Mouse (Mus musculus) heart, postnatal 0 days (tissue): ENCODE results near the gene Fam53b. TPM values are rescaled to one million over a fixed set of nuclear protein-coding genes. Genes with fewer than 3 reads are reported as not detected.

Source experiments
- ATAC-seq: fragments of 200-750 bp; cut with Nextera tagmentation; 2 replicates; pipeline ENCODE4 v1.8.0; 2017; ENCODE audit warnings: low read depth, moderate number of reproducible peaks, moderate library complexity; ENCODE audit not compliant: insufficient read depth
- DNase-seq: peaks from one replicate; pipeline ENCODE4 v3.0.0-alpha.2; 2016; ENCODE audit warnings: low spot score
- H3K27ac ChIP-seq: fragments of 300-500 bp; sonication (generic); 2 replicates; pipeline ENCODE4 v1.5.1; 2014; ENCODE audit warnings: low read depth, mild to moderate bottlenecking
- H3K27me3 ChIP-seq: fragments of 300-500 bp; sonication (generic); 2 replicates; pipeline ENCODE4 v1.6.1; 2014; ENCODE audit warnings: low read length, mixed read lengths; ENCODE audit not compliant: control insufficient read depth, insufficient read depth
- H3K36me3 ChIP-seq: fragments of 300-500 bp; sonication (generic); replicated peaks from 2 replicates; pipeline ENCODE4 v1.6.1; 2014; ENCODE audit warnings: low read length, mixed read lengths; ENCODE audit not compliant: control insufficient read depth, insufficient read depth
- H3K4me1 ChIP-seq: fragments of 300-500 bp; sonication (generic); 2 replicates; pipeline ENCODE4 v1.6.1; 2014; ENCODE audit warnings: antibody characterized with exemption; ENCODE audit not compliant: control insufficient read depth, insufficient read depth
- H3K4me2 ChIP-seq: fragments of 300-500 bp; sonication (generic); 2 replicates; pipeline ENCODE4 v1.6.1; 2014; ENCODE audit warnings: low read depth, mild to moderate bottlenecking, low read length, moderate library complexity
- H3K4me3 ChIP-seq: fragments of 300-500 bp; sonication (generic); 2 replicates; pipeline ENCODE4 v1.5.1; 2014; ENCODE audit warnings: low read depth, low read length
- H3K9ac ChIP-seq: fragments of 300-500 bp; sonication (generic); replicated peaks from 2 replicates; pipeline ENCODE4 v1.6.1; 2014; ENCODE audit warnings: low read depth, low read length, mixed read lengths
- H3K9me3 ChIP-seq: fragments of 300-500 bp; sonication (generic); replicated peaks from 2 replicates; pipeline ENCODE4 v1.6.1; 2016; ENCODE audit warnings: low read length; ENCODE audit not compliant: control insufficient read depth
- CTCF ChIP-seq: IDR thresholded peaks from 2 replicates; pipeline ENCODE4 v1.5.1; 2016; ENCODE audit warnings: antibody characterized with exemption, control low read depth, low read depth
- EP300 ChIP-seq: IDR thresholded peaks from 2 replicates; pipeline ENCODE4 v1.6.1; 2016; ENCODE audit warnings: antibody characterized with exemption, low read depth
- WGBS: fragments of 180-500 bp; shearing (Covaris S2); extraction: QIAGEN DNeasy Blood & Tissue Kit; methylation state at CpG from one replicate; pipeline ENCODE4 v1.1.7; 2014; 5-methylcytosine and 5-hydroxymethylcytosine counted together
- polyA plus RNA-seq: library from polyadenylated mRNA; unstranded; fragments of >200 nt; fragmentation: Nextera tagmentation; extraction: Ambion mirVana; gene quantifications from 2 replicates; pipeline ENCODE4 v1.2.1, GENCODE M21; 2015
- total RNA-seq: library from RNA; depleted of rRNA; stranded (reverse); fragments of >200 nt; gene quantifications from 2 replicates; pipeline ENCODE4 v1.2.3, GENCODE M21; 2014; ENCODE audit warnings: low replicate concordance

The Fam53b gene
- total and polyA plus RNA-seq, 2 experiments from 2014 or later = 13.1 to 18.6 TPM

DNA sequence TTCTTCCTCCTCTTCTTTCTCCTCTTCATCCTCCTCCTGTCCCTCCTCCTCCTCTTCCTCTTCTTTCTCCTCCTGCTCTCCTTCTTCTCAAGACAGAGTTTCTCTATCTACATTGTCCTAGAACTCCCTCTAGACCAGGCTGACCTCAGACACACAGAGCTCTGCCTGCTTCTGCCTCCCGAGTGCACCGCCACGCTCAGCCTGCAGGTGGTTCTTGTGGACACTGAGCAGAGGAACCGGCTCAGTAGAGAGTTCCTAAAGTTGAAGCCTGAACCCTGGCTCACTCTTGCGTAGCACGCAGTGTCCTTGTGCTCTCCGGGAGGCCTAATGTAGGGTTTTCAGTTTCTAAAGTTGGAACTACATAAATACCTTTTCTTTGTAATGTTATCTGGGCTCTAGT, 108.6 kb downstream of the Fam53b start:
- Histone ChIP-seq H3K36me3 (no peaks in the 10 kb centered on the region), H3K4me1 (0 out of 2 replicates have a peak, but pooled peaks cover 2% of the 10 kb centered on the region), H3K9me3 (no peaks in the 10 kb centered on the region), H3K9ac (no peak overlapping the region), H3K4me2 (no peak overlapping the region), H3K27ac (no peak overlapping the region), H3K27me3 (no peaks in the 10 kb centered on the region), H3K4me3 (no peak overlapping the region)
- TF ChIP-seq EP300 (no peak), CTCF (no peak)
- 87% methylated on average over 7 of the region's 7 CpGs for WGBS
- ATAC-seq (no peak), DNase-seq (no peak)

GRCm38 (mm10) chr7:132704310-132704875, 109.3 kb downstream of the Fam53b start:
- Histone ChIP-seq H3K4me3 (no peak overlapping the region), H3K27ac (no peak overlapping the region), H3K9me3 (no peaks in the 10 kb centered on the region), H3K4me1 (peaks cover 7% of the 10 kb centered on the region; the same call in 1 of the 2 replicates), H3K27me3 (no peaks in the 10 kb centered on the region), H3K36me3 (no peaks in the 10 kb centered on the region), H3K9ac (no peak overlapping the region), H3K4me2 (no peak overlapping the region)
- DNase-seq = no peak
- no peak for TF ChIP-seq CTCF
- no peak for TF ChIP-seq EP300
- WGBS = 91% methylated on average over 8 of the region's 8 CpGs
- no peak for ATAC-seq

DNA sequence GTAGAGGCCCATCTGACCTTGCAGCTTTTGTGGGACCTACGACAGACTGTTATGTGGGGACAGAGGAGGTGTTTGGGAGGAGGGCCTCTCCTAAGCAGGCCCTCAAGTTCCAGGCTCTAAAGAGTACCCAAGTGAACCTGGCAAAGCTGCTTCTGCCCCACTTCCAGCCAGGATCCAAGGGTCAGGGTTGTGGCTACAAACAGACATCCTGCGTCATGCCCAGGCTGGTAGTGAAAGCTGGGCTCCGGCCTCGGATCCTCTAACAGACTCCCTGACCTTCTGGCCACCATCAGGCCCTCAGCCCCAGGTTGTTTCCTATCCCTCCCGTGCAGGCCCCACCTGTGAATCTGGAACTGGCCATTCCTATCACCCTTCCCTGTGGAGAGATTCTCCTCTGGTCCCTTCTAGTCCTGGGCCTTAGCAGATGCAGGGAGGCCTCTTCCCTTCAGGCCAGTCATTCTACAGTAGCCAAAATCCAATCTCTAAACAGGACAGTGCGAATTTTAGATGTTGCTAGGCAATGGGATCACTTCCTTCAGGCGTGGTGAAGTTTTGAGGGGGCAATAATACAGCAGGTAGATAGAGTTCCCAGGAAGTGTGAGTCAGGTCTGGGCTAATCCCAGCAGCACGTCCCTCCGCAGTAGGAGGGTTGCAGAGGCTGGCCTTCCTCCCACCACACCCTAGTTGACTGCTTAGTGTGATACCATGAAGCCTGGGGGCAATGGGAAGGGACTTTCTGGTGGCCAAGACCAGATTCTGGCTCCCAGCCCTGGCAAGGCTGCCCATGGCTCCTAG, 110.0 kb downstream of the Fam53b start:
- Histone ChIP-seq H3K4me3 (no peak overlapping the region), H3K27ac (no peak overlapping the region), H3K27me3 (no peaks in the 10 kb centered on the region), H3K4me1 (peaks cover 7% of the 10 kb centered on the region; the same call in 1 of the 2 replicates), H3K36me3 (no peaks in the 10 kb centered on the region), H3K9ac (0 out of 2 replicates have a peak overlapping the region, but pooled peaks have one; percentile 4), H3K9me3 (no peaks in the 10 kb centered on the region), H3K4me2 (no peak overlapping the region)
- ATAC-seq = no peak
- TF ChIP-seq EP300 (no peak), CTCF (no peak)
- WGBS = 78% methylated on average over 9 of the region's 9 CpGs
- DNase-seq = no peak

GRCm38 (mm10) chr7:132702492-132703070, 111.1 kb downstream of the Fam53b start:
- no peaks in the 10 kb centered on the region for H3K27me3 ChIP-seq
- peaks cover 7% of the 10 kb centered on the region; the same call in 1 of the 2 replicates for H3K4me1 ChIP-seq
- H3K9me3 ChIP-seq = no peaks in the 10 kb centered on the region
- H3K4me3 ChIP-seq = no peak overlapping the region
- no peak overlapping the region for H3K4me2 ChIP-seq
- no peak overlapping the region for H3K9ac ChIP-seq
- TF ChIP-seq CTCF (no peak), EP300 (no peak)
- no peak overlapping the region for H3K27ac ChIP-seq
- no peak for ATAC-seq
- WGBS = 74% methylated on average over 5 of the region's 5 CpGs
- no peak for DNase-seq
- H3K36me3 ChIP-seq = no peaks in the 10 kb centered on the region

- ATAC-seq (no peak), DNase-seq (no peak)
- peaks cover 7% of the 10 kb centered on the region; the same call in 1 of the 2 replicates for H3K4me1 ChIP-seq
- no peak overlapping the region for H3K9ac ChIP-seq
- no peaks in the 10 kb centered on the region for H3K36me3 ChIP-seq
- no peak overlapping the region for H3K27ac ChIP-seq
- no peak overlapping the region for H3K4me3 ChIP-seq
- WGBS = 90% methylated on average over 3 of the region's 3 CpGs
- no peaks in the 10 kb centered on the region for H3K27me3 ChIP-seq
- TF ChIP-seq CTCF (no peak), EP300 (no peak)
- no peaks in the 10 kb centered on the region for H3K9me3 ChIP-seq
- H3K4me2 ChIP-seq = no peak overlapping the region
Observed at GRCm38 (mm10) chr7:132702024-132702423, 111.7 kb downstream of the Fam53b start.
